Mouse (Mus musculus) stomach, postnatal 0 days (tissue): ENCODE measurements at regions not wholly inside any gene's neighbourhood (a gene's known extent, or its start where the extent isn't known, plus 50 kb on each side); places are given as distances from the start of the nearest gene placed in this dataset.

Experiments used
- CTCF ChIP-seq: IDR thresholded peaks from 2 replicates; pipeline ENCODE4 v1.5.1; 2016; ENCODE audit warnings: antibody characterized with exemption, low read depth, mild to moderate bottlenecking, moderate library complexity
- EP300 ChIP-seq: optimal IDR thresholded peaks from 2 replicates; pipeline ENCODE3; 2016; ENCODE audit warnings: antibody characterized with exemption

GRCm38 (mm10) chr16:50696052-50696451 lies 105.1 kb upstream of the Ccdc54 start:
- no peak for TF ChIP-seq CTCF
- no peak for TF ChIP-seq EP300
